Mouse (Mus musculus) kidney, adult 11 months (tissue): Measurements from ENCODE around the gene Serpinb11.

ENCODE experiments used
- DNase-seq: peaks from one replicate; pipeline ENCODE4 v3.0.0; 2022

The Serpinb11 gene

GRCm38 (mm10) chr1:107360898-107361297 lies at the start of gene Serpinb11:
Gene Serpinb11, plus strand, starts transcription at chr1:107361198.
- no peak for DNase-seq

DNA sequence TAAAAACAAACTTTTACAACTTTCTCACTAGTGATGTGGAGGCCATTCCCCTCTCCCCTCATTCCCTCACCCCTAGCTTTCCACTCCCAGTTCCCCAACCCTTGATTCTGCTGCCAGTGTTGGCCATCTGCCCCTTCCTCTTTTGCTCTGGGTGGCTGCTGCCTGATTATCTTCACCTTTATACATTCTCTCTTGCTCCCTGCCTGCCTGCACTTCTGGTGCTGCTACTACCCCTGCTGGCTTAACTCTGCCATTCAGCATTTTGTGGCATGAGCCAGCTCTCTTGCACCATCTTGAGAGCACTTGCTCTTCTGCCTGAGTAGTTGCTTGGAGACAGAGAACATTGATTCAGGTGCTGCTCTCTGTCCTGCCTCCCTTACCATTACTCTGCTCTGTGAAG lies 15.0 kb upstream of the Serpinb11 start:
- no peak for DNase-seq

GRCm38 (mm10) chr1:107346788-107347187 lies 14.2 kb upstream of the Serpinb11 start:
- DNase-seq = no peak

- no peak for DNase-seq
These were observed 10.6 kb upstream of the Serpinb11 start for GRCm38 (mm10) chr1:107350392-107350791.

DNA sequence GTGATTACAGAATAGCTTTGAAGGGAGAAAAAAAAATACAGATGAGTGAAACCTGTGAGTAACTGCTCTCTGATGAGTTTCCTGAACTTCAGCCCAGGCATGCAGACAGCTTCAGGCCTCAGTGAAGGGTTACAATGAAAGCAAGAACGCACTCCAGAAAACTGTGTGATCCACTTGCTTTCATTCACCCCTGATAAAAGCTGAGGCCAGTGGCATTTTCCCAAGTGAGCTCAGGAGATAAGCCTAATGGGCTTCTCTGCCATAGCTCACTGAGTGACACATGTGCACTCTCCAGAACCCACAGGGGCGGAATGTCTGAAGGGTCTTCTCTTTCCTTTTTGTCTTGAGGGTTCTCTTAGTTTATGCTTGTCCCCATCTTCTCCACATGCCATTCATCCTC lies 9.9 kb upstream of the Serpinb11 start:
- no peak for DNase-seq

GRCm38 (mm10) chr1:107353046-107353445 lies 8.0 kb upstream of the Serpinb11 start:
- no peak for DNase-seq

DNA sequence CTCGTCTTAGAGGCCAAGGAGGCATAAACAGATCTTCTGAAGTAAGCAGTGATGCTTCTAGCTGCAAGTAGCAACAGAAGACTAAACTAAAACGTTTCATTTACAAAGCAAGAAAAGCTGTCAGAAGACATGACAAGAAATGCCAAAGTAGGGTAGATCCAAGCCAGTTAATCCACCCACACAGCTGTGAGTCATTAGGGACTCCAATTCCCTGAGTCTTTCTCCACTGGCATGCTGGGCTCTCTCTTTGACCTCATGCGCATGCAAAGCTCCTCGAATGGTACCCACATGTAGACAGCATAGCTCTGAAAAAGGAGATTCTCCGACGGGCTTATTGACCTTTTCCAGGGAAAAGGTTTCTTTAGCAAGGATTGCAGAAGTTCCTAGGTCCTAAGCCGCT lies 5.0 kb downstream of the Serpinb11 start:
- DNase-seq = no peak

- DNase-seq = no peak
These were observed 7.9 kb downstream of the Serpinb11 start for GRCm38 (mm10) chr1:107368944-107369343.

DNA sequence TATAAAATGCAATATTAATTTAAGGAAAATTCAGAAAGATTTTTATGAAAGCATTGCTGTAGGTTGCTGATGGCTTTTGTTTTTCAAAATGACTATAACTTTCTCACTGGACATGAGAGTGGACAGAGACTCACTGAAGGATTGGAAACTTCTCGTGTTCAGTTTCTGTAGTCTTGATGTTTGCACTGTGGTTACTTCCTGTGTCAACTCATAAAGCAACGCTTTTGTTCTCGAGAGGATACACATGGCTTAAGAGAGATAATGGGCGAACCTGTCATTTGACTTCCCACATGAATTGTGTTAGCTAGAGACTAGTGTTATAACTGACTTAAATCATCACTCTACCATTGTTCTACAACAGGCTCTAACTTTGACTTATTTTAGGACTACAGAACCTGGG lies 16.0 kb downstream of the Serpinb11 start:
- no peak for DNase-seq

GRCm38 (mm10) chr1:107378368-107378767 lies 17.4 kb downstream of the Serpinb11 start:
- no peak for DNase-seq

- no peak for DNase-seq
These were observed 20.5 kb downstream of the Serpinb11 start for GRCm38 (mm10) chr1:107381491-107381890.

DNA sequence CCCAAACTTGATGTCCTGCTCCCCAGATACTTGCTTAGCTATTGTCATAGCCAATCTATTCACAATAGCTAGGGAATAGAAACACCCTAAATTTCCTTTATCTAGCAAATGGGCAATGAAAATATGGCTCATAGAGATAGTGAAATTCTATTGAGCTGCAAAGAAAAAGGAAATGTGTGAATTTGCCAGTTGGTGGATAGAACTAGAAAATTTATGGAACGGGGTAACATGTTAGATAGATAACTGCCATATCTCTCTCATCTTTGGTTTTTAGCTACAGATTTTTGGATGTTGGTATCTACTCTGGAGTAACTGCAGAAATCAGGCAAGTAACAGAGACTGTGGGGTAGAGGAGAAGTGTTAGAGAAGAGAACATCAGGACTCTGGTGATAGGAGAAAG lies 21.4 kb downstream of the Serpinb11 start:
- DNase-seq = no peak

GRCm38 (mm10) chr1:107384532-107384931 lies 23.5 kb downstream of the Serpinb11 start:
- DNase-seq = no peak

GRCm38 (mm10) chr1:107389753-107390152 lies 28.8 kb downstream of the Serpinb11 start:
- DNase-seq = no peak

DNA sequence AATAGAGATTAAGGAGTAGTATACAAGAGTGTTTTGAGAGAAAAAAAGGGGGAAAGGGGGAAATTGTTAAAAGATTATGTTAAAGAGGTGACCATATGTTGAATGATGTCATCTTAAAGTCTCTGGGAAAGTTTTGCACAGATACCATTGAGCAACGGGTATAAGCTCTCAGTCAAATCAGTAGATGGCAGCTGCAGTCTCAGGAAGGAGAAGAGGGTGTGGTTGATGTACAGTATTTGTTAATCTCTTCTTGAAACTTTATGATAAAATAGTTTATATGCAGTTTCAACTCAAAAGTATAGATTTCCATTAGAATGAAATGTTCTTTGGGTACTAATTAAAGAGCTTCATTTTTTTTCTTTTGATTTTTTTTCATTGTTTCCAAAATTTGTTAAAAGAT lies 36.5 kb downstream of the Serpinb11 start:
- no peak for DNase-seq

DNA sequence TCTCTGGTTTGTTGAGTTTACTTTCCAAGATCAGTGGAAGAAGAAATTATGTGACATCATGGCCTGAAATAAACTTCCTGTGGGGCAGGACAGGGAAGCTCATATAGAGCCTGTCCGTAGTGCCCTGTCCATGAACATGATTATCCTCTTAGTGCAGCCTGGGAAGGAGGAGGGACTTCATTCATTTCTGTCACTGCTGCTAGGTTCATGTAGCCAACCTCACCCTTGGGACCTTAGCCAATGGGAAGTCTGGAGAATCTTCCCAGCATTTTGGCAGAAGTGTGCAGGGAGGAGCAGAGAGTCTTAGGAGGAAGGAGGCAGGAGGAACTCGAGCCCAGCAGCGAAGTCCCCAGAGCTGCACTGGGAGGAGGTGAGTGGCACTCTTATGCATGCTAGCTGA lies 38.4 kb downstream of the Serpinb11 start, which contains the start of gene Serpinb7:
Serpinb7 (plus strand) TSS at position 301 of the 400 bp plus-strand sequence.
- no peak for DNase-seq

DNA sequence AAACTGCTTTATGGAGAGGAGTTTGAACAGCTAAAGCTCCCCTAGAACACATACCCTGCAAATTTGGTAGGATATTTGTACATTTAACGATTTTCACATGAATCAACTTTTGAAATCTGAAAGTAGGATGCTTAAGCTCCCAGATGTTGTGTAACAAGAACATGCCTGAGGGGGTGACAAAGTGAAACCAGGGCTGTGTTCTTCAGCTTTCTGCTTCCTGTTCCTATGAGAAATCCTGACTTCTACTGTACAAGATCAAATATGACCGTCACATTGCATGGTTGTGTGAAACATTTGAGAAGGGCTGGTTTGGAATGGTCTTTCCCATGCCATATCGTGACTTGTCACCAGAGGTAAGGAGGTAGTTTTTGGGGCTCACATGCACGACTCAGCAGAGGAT lies 41.1 kb downstream of the Serpinb11 start:
- DNase-seq = no peak

DNA sequence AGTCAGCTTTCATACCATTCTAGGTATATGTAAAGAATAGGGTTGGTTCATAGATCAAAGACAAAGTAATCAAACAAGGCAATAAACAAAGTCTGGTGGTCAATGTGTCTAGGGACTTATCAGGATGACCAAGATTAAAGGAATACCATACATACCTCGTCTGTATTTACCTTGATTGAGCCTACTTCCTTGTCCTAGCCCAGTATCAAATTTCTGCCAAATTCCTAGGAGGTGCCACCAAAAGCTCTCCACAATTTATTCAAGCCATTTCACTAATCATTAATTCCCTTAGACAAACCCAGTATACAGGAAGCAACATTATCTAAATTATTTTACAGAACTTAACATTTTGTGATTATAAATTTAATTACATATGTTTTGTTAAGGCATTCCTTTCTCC lies 53.7 kb downstream of the Serpinb11 start:
- DNase-seq = no peak

DNA sequence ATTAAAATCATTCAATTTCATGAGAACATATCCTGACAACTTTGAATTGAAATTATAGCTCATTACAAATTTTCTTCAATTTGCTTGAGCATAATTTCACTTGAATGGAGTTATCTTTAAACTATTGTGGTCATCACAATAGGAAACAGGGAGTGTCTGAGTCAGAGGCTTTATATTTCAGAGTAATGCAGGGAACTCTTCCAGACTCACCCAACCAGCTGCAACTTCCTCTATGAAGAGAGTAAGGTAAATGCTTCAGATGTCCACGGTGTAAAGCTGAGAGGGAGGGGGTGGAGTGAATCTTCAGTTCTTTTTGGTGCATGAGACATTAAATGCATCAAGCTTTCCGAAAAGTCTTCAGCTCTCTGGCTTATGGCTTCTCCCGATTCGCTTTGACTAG lies 61.5 kb downstream of the Serpinb11 start:
- no peak for DNase-seq
